Mouse (Mus musculus) spleen, postnatal 36 days (tissue): ENCODE data around the gene Tcea2.

ENCODE experiments used
- DNase-seq, 2 experiments: peaks; one replicate each; pipeline ENCODE4 v3.0.0; 2022; ENCODE audit warnings: low spot score in 2 of 2, mixed read lengths in 1 of 2

Tcea2 gene

GRCm38 (mm10) chr2:181713749-181714148, 33.6 kb downstream of the Tcea2 start:
- no peak for DNase-seq

DNA sequence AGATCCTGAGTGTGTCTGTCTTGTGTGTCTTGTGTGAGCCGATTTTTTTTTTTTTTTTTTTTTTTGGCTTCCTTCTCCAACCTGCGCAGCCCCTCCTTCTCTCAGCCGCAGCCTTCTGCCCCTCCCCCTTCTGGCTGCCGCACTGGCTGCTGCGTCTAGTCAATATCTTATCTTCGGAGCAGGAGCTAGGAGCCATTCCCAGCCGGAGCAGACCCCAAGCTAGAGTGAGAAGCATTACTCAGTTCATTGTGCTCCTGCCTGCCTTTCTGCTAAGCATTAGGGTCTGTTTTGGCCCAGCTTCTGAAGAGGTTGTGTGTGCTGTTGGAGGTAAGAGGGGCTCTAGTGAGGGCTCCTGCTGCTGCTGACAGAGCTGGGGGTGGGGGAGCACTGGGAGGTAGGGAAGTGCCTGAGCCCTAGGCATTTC, 34.8 kb downstream of the Tcea2 start, which contains the start of gene Oprl1:
Gene Oprl1 (plus strand): TSS at position 114 of the 424 bp plus-strand sequence.
- DNase-seq: no peak

GRCm38 (mm10) chr2:181715382-181715781, 35.3 kb downstream of the Tcea2 start:
- no peak for DNase-seq

- DNase-seq: no peak
Observed at GRCm38 (mm10) chr2:181716991-181717390, 36.9 kb downstream of the Tcea2 start.

GRCm38 (mm10) chr2:181720061-181720460, 40.0 kb downstream of the Tcea2 start:
- no peak for DNase-seq

GRCm38 (mm10) chr2:181721200-181721599, 41.1 kb downstream of the Tcea2 start:
- DNase-seq: no peak

DNA sequence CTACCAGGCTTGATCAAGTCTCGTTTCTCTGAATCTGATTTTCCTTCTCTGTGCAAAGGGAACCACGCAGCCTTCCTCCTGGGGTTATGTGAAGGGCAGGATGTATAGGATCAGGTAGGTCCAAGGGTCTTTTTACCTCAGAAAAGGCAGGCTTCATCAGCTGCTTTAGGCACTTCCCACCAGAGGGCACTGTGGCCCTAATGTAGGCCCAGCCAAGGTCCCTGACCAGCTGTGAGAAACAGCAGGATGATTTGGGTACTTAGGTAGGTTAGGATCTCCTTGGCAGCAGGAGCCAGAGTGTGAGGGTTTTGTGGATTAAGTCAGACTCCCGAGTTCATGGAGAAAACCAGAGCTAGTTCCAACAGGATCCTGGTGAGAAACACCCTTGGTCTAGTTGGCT, 42.1 kb downstream of the Tcea2 start:
- DNase-seq: no peak

DNA sequence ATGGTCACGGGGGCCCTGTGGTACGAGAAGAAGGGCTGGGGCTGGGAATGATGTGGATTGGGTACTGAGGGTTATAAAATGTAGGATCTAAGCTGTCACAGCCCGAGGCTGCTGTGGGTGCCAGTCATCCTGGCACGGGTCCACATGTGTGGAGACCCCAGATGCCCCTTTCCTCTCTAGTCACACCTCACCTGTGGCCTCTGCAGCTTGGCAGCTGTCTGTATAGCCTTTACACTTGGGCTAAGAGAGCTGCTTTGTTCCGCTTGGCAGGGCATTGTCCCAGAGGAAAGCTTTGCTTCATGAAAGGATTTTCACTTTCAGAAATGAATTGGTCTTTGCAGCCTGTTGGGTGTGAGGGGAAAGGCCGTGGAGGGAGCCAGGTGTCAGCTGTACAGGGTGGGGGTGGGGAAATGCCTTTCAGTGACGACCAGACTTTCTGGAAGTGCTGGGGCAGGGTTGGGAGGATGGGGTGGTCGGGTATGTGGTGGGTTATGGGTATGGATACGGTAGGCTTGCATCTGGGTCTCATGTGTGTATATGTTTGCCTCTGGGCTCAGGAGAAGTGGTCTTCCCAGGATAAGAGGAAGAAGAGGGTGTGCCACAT, 47.7 kb downstream of the Tcea2 start:
- DNase-seq: no peak

DNA sequence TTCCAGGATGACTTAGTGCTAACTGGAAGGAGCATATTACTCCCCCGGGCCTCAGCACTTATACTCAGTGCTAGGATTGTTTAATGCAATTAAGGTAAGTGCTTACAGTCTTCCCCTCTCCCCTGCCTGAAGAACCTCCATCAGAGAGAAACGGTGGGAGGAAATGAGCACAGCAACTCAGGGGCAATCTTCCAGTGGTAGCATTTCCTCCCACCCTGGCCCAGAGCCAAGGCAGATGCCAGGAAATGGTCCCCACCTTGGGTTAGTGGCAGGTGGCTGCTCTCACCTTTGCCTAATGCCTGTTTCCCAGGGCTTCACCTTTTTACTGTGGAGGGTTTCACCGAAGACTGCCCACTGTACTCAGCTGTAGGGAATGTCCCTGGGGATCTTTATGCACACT, 49.9 kb downstream of the Tcea2 start:
- DNase-seq: no peak
